Mouse (Mus musculus) kidney, adult 2 months (tissue): ENCODE measurements around the gene Slc9a8.

ENCODE experiments used
- CTCF ChIP-seq: fragments of 200-500 bp; conservative IDR thresholded peaks from 2 replicates; pipeline ENCODE4 v1.5.1; 2011; ENCODE audit warnings: low read depth, mild to moderate bottlenecking, control low read depth, low read length, moderate library complexity, mixed read lengths; ENCODE audit not compliant: insufficient read depth, insufficient read length
- POLR2A ChIP-seq: fragments of 200-500 bp; IDR thresholded peaks from one replicate; pipeline ENCODE4 v1.6.1; 2011; ENCODE audit warnings: low read depth, low read length, control low read depth

DNA sequence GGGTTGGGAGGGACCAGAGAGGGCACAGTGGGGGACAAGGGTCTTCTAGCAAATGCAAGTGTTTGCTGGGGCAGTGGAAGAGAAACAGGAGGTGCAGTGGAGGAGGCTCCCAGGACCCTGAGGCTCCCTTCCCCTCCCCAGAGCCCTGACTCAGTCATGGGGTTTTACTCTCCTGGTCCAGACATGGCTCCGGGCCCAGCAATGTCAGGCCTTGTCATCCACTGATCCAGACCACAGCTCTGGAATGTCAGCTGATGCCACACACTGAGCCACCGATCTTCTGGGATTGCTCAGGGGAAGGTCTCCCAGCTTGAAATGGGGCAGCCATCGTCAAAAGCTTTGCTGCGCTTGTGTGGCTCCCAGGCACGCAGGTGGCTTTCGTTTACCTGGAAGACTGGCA lies 34.5 kb upstream of the Slc9a8 start:
- TF ChIP-seq POLR2A (no peak), CTCF (no peak)
